Mouse (Mus musculus) cerebellum, adult 9-11 months (tissue): Measurements from ENCODE around the gene Pnliprp1.

Experiments used
- DNase-seq: peaks from one replicate; pipeline ENCODE4 v3.0.0; 2022

The Pnliprp1 gene

DNA sequence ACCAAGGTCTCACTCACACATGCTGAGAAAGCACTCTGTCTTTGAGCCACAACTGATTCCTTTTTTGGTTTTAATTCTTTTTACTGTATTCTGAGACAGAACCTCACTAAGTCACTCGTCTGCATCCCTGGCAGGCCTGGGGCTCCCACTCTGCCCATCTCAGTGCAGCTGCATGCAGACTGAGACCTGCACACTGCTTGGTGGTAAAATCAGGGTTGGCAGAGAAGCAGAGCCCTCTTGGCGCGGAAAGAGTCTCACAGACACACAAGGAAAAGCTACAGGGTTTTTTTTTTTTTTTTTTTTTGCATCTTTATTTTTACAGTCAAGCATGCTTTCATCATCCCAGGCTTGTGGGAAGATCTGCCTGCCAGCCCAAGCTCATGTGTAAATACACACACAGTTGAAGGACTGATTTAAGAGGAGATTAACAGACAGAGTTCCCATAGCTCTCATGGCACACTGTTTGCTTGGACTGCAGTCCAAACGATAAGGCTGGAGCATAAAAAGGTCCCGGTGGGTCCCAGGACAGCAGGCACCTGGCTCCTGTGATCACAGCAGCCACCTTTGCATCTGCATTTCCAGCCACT, at the start of gene Pnliprp1:
Gene Pnliprp1 (plus strand): TSS at position 443 of the 587 bp plus-strand sequence.
- DNase-seq = no peak

DNA sequence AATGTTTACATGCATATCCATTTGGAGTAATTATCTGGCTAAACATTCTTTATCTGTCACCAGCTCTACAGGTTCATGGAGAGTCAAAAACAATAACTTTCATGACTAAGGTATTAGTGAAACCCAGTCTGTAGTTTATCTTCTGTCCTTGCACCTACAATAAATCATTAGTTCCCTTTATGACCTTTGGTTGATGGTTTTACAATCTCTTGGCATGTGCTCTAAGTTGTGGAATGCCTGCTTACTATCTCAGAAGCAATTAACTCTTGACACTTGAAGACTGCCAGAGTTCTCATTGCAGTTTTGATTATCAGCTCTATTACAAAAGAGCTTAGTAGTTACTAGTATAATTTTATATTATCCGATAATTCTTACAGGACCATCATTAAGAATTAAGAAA, 39.8 kb upstream of the Pnliprp1 start:
- DNase-seq = no peak

DNA sequence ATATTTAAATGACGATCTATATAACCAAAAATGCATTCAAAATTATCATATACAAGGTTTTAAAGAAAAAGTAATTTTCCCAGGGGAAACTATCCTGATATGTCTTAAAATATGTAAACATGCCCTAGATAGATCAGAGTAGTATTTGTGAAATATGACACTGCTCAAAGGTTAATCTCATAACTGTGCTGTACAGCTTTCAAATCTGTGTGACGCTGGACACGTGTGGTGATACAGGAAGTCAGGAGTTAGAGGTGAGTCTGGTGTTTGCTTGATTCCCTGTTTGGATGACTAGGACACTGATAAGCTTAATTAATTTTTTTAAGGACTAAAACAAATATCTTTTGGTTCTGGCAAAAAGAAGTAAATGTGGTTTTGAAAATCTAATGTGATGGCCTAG, 33.4 kb upstream of the Pnliprp1 start:
- DNase-seq = no peak

- DNase-seq = no peak
These were observed 32.5 kb upstream of the Pnliprp1 start for GRCm38 (mm10) chr19:58696235-58696634.

- no peak for DNase-seq
These were observed 24.1 kb upstream of the Pnliprp1 start for GRCm38 (mm10) chr19:58704556-58704955.

DNA sequence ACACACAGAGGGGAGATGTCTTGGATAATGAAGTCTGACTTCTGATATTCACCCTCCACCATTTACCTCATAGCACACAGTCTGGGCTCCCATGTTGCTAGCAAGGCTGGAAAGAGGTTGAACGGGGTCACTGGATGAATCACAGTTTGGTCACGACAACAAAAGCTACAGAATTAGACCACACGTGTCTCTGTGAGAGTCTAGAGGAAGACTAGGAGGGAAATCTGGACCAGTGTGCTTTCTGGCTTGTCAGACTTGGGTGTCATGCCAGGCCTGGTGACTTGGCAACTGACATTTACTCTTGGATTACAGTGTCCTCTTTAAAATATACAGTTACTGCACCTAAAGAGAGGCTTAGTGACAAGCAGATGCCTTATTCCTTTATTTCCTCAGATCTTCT, 20.1 kb upstream of the Pnliprp1 start:
- no peak for DNase-seq

- no peak for DNase-seq
These were observed 10.8 kb upstream of the Pnliprp1 start for GRCm38 (mm10) chr19:58717925-58718324.

GRCm38 (mm10) chr19:58720439-58720838, 8.2 kb upstream of the Pnliprp1 start:
- no peak for DNase-seq

GRCm38 (mm10) chr19:58726551-58726950, 2.1 kb upstream of the Pnliprp1 start:
- DNase-seq = no peak

- DNase-seq = no peak
These were observed 931 bp upstream of the Pnliprp1 start for GRCm38 (mm10) chr19:58727756-58728155.

- DNase-seq = no peak
These were observed 4.5 kb downstream of the Pnliprp1 start for GRCm38 (mm10) chr19:58733216-58733615.

GRCm38 (mm10) chr19:58738111-58738510, 9.4 kb downstream of the Pnliprp1 start:
- DNase-seq = no peak

DNA sequence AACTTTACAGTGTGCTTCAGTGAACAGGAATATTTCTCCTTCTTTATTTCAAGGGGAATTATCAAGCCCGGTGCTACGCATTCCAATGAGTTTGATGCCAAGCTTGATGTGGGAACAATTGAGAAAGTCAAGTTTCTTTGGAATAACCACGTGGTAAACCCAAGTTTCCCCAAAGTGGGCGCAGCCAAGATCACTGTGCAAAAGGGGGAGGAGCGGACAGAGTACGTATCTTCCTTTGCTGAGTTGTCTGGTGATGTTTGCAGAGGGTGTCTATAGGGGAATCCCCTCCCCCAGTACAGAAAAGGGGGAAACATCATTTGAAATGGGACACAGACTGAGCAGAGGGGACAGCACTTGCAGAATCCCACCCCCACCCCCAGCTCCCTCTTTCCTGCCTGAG, 12.3 kb downstream of the Pnliprp1 start:
- no peak for DNase-seq

DNA sequence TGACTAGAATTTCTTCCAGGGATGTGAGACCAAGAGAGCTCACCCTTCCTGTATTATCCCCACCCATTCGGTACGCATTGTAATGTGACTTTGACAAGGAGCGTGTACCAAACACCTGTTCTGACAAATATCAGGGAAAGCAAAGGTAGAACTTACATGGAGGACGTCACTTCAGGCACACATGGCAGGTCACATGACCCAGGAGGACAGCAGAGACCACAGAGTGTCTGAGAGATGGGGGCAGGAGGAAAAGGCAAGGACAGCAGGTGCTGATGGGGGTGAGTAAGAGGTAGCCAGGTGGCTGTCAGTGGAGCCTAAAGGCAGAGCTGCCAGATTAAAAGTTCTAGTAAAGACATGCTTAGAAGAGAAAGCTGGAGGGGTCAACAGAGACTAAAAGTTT, 14.0 kb downstream of the Pnliprp1 start:
- DNase-seq = no peak

- no peak for DNase-seq
These were observed 15.0 kb downstream of the Pnliprp1 start for GRCm38 (mm10) chr19:58743736-58744135.

DNA sequence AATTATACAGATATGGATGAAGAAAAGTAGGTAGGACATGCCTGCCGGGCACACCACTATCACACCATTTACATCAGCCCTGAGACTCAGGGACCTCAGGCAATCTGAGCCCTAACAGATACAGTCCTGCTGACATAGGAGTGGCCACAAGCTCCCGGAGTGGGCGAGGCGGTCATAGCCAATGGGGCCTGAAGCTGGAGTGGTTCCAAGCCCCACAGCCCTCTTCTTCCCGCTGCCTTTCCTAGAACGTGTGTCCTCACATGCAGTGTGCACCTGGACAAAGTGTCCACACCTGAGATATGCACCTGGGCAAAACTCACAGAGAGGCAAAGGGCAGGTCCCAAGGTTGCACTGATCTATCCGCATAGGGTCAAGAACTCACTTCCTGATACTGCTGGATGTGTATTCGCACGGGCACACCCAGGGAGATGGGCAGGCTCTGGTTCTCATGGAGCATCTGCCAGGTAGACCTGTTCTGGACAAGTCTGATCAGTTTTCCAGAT, 18.9 kb downstream of the Pnliprp1 start:
- no peak for DNase-seq

GRCm38 (mm10) chr19:58750822-58751221, 22.1 kb downstream of the Pnliprp1 start:
- DNase-seq = no peak

- DNase-seq = no peak
These were observed 22.8 kb downstream of the Pnliprp1 start for GRCm38 (mm10) chr19:58751504-58751903.

GRCm38 (mm10) chr19:58758871-58759270, 30.2 kb downstream of the Pnliprp1 start:
- no peak for DNase-seq

DNA sequence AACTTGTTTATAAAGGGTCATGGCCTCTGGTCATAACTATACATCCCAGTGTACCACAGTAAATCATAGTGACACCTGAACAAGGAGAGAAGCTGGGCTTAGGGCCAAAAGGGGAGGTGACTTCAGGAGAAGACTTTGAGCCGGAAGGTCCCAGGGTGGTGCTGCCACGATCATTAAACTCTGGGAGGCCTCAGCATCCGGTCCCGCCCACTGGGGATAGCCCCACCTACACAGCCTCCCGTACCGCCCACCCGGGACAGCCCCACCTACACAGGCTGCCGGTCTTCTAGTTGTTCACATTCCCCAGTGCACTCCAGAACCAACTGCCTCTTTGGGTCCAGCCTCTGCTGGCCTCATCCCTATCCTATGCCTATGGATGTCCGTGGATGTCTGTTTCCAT, 30.7 kb downstream of the Pnliprp1 start, which contains the start of gene Pnliprp2:
Gene Pnliprp2 (plus strand): TSS at position 297 of the 400 bp plus-strand sequence.
- no peak for DNase-seq

GRCm38 (mm10) chr19:58762316-58762715, 33.6 kb downstream of the Pnliprp1 start:
- no peak for DNase-seq

DNA sequence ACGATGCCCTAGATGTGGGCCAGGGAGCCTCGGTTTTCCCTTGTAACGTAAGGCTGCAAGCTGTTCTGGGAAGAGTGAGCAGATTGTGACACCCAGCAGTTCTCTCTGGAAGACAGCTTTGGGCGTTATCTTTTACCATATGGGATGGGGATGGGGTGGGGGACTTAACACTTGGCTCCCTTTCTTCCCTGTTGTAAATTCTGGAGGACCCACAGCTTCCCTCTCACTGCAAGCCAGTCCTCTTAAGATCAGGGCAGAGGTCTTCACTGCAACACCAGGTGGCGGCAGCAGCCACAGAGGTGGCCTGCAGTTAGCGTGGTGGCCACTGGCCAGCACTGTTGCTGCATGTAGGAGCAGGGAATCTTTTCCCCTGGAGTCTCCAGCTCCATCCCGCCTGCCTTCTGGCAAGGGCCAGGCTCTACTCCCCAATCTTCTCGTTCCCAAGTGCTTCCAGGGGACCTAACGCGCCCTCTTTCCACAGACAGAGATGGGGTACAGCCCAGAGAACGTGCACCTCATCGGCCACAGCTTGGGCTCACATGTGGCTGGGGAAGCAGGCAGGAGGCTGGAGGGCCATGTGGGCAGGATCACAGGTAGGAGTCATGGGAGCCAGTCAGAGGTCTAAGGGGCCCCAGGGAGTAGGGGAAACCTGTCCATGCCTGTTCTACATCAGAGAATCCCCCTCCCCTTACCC, 34.3 kb downstream of the Pnliprp1 start:
- peak; percentile 12 for DNase-seq

DNA sequence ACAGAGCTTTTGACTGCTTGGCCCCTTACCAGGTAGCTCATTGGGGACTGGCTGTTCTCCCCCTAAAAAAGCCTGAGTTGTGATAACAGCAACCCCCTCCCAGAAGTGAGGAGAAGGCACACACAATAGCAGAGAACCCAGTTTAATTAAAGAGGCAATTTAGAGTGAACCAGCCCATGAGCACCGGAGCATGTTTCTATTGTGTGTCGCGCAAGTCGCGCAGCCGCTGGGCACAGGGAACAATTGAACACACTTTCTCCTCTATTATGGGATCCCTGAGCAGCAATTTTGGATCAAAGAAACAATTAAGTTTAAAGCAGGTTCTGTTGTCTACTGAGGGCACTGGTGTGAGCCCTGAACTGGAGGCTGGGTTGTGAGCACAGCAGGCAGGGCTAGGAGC, 38.6 kb downstream of the Pnliprp1 start:
- no peak for DNase-seq

GRCm38 (mm10) chr19:58776461-58776860, 47.8 kb downstream of the Pnliprp1 start:
- DNase-seq = no peak

GRCm38 (mm10) chr19:58781566-58781965, 52.9 kb downstream of the Pnliprp1 start:
- no peak for DNase-seq
